Comparison of ENCODE assay signal across 19 mouse cellular contexts in genomic region chrX:140984795-140985194, GRCm38 (mm10). TPM values are rescaled to one million over a fixed set of nuclear protein-coding genes. Genes with fewer than 3 reads are reported as not detected.
DNase-seq lines count a peak whose midpoint lies in the region; ATAC-seq and TF ChIP-seq lines count a peak whose summit lies in the region.
"Had no signal": no experiment of that assay in that cellular context is flagged by ENCODE, and none has a peak within 500 bp of the region (broad histone marks: within the 10 kb centered on the region; RNA-seq: fewer than 3 reads in every experiment).

No protein-coding gene starts in this region.

- H3K27ac ChIP-seq in kidney, postnatal 0 days: peak overlapping the region; percentile 36; the same call in 1 of the 2 replicates
- H3K27ac ChIP-seq in kidney, embryonic 14.5 days (ENCODE audit: low read depth, low read length): no peak overlapping the region
- H3K27ac ChIP-seq in CH12.LX (ENCODE audit: insufficient read depth, low read depth): peak overlapping the region; percentile 20; the same call in 1 of the 2 replicates
- H3K27ac ChIP-seq: hindbrain, embryonic 12.5 days; liver, embryonic 15.5 days; lung, embryonic 15.5 days; macrophage; neural tube, embryonic 15.5 days had no signal

- no peaks in the 10 kb centered on the region for H3K9me3 ChIP-seq in kidney, postnatal 0 days (replicated peaks; ENCODE audit: low read length)
- no peaks in the 10 kb centered on the region for H3K9me3 ChIP-seq in kidney, embryonic 14.5 days (ENCODE audit: control insufficient read depth, low read length)
- H3K9me3 ChIP-seq in CH12.LX (replicated peaks; ENCODE audit: low read length): no peaks in the 10 kb centered on the region
- H3K9me3 ChIP-seq: heart, embryonic 12.5 days; hindbrain, embryonic 12.5 days; liver, embryonic 15.5 days; lung, embryonic 15.5 days; neural tube, embryonic 15.5 days had no signal

- no peak for ATAC-seq in kidney, postnatal 0 days (replicated peaks; ENCODE audit: low FRiP score, low read depth)
- no peak for ATAC-seq in kidney, embryonic 14.5 days (ENCODE audit: low FRiP score, low TSS enrichment)
- ATAC-seq in megakaryocyte progenitor cell, adult 5-6 weeks (replicated peaks; ENCODE audit: poor library complexity): peak; percentile 86

- no peak for TF ChIP-seq CTCF in kidney, postnatal 0 days (IDR thresholded peaks at IDR 0.05; ENCODE audit: low read depth)
- no peak for TF ChIP-seq CTCF in CH12.LX (conservative IDR thresholded peaks at IDR 0.05 in 1 of 2, IDR thresholded peaks at IDR 0.05 in 1 of 2; ENCODE audit: low read depth in 2 of 2, low read length in 2 of 2)

- H3K27me3 ChIP-seq in kidney, postnatal 0 days (ENCODE audit: insufficient read depth, low read length): no peaks in the 10 kb centered on the region
- no peaks in the 10 kb centered on the region for H3K27me3 ChIP-seq in kidney, embryonic 14.5 days (ENCODE audit: control insufficient read depth, insufficient read depth, low read length)
- no peaks in the 10 kb centered on the region for H3K27me3 ChIP-seq in CH12.LX (replicated peaks)

- intact Hi-C loops in gastrocnemius, postnatal 14 days (cut with DNase I; ENCODE audit: low total_unique reads): no loop called here

- H3K4me3 ChIP-seq in kidney, postnatal 0 days (replicated peaks; ENCODE audit: low read depth, low read length): no peak overlapping the region
- H3K4me3 ChIP-seq in kidney, embryonic 14.5 days (ENCODE audit: low read length): no peak overlapping the region
- H3K4me3 ChIP-seq in CH12.LX (replicated peaks in 1 of 3; ENCODE audit: low read depth in 2 of 3, low read length in 2 of 3, poor library complexity in 1 of 3): no peak overlapping the region
- H3K4me3 ChIP-seq: heart, embryonic 12.5 days; hindbrain, embryonic 12.5 days; liver, embryonic 15.5 days; lung, embryonic 15.5 days; neural tube, embryonic 15.5 days had no signal

- TF ChIP-seq POLR2A in CH12.LX (IDR thresholded peaks at IDR 0.05; ENCODE audit: low read depth, low read length): no peak

- 0 out of 2 replicates have a peak, but pooled peaks cover 4% of the 10 kb centered on the region for H3K4me1 ChIP-seq in kidney, postnatal 0 days (replicated peaks; ENCODE audit: insufficient read depth, low read length)
- H3K4me1 ChIP-seq in kidney, embryonic 14.5 days (ENCODE audit: control insufficient read depth, insufficient read depth, low read length): no peaks in the 10 kb centered on the region
- H3K4me1 ChIP-seq in CH12.LX (ENCODE audit: control insufficient read depth in 1 of 2, insufficient read depth in 2 of 2): peaks cover 6 to 52% of the 10 kb centered on the region in 2 experiments
- H3K4me1 ChIP-seq: hindbrain, embryonic 12.5 days; lung, embryonic 15.5 days; neural tube, embryonic 15.5 days had no signal

- in situ Hi-C loops in CH12.LX (cut with MboI; ENCODE audit: low pct_ligation_motif_present, low pct_unique_long_range_greater_than_20kb, low sequenced_read_pairs): no loop called here

- no peak overlapping the region for H3K9ac ChIP-seq in kidney, postnatal 0 days (ENCODE audit: low read depth, low read length)
- H3K9ac ChIP-seq in kidney, embryonic 14.5 days (ENCODE audit: low read depth, low read length): no peak overlapping the region
- H3K9ac ChIP-seq in CH12.LX (ENCODE audit: insufficient read depth, low read depth): no peak overlapping the region
- H3K9ac ChIP-seq: heart, embryonic 12.5 days; hindbrain, embryonic 12.5 days; liver, embryonic 15.5 days; lung, embryonic 15.5 days; neural tube, embryonic 15.5 days had no signal

- no peak for DNase-seq in kidney, postnatal 0 days (ENCODE audit: low spot score)
- peak; percentile 43 for DNase-seq in CH12.LX (ENCODE audit: extremely low read depth)
- peak; percentile 11 for DNase-seq in brain, adult 2 months (ENCODE audit: low read depth, low spot score)
- no peak for DNase-seq in ovary, postnatal 10 days (ENCODE audit: low spot score)
- DNase-seq in gastrocnemius, postnatal 14 days: no peak
- DNase-seq: adrenal gland, postnatal 10 days; cerebellum, adult 9-10 months; heart, postnatal 10 days; left cerebral cortex, postnatal 4 days; liver had no signal

- H3K4me2 ChIP-seq in kidney, postnatal 0 days (ENCODE audit: low read length): no peak overlapping the region
- H3K4me2 ChIP-seq in kidney, embryonic 14.5 days (replicated peaks; ENCODE audit: low read depth, low read length): no peak overlapping the region
- peak overlapping the region; percentile 50 for H3K4me2 ChIP-seq in CH12.LX (ENCODE audit: insufficient read depth, low read depth, poor library complexity, severe bottlenecking)
- H3K4me2 ChIP-seq: heart, embryonic 12.5 days; hindbrain, embryonic 12.5 days; liver, embryonic 15.5 days; lung, embryonic 15.5 days; midbrain, embryonic 11.5 days; neural tube, embryonic 15.5 days had no signal

- dilution Hi-C loops in CH12.LX (cut with MboI; ENCODE audit: extremely low pct_ligation_motif_present, extremely low pct_unique_long_range_greater_than_20kb, low sequenced_read_pairs): no loop called here

- no peak for TF ChIP-seq RAD21 in CH12.LX (IDR thresholded peaks at IDR 0.05; ENCODE audit: low read depth, low read length)

- H3K79me2 ChIP-seq in CH12.LX (replicated peaks; ENCODE audit: control insufficient read depth, extremely low read depth, insufficient read depth, poor library complexity, severe bottlenecking): peaks cover 4% of the 10 kb centered on the region; the same call in 1 of the 2 replicates

- no peaks in the 10 kb centered on the region for H3K36me3 ChIP-seq in kidney, postnatal 0 days (ENCODE audit: insufficient read depth, low read length)
- H3K36me3 ChIP-seq in kidney, embryonic 14.5 days (ENCODE audit: control insufficient read depth, insufficient read depth, low read length): no peaks in the 10 kb centered on the region
- H3K36me3 ChIP-seq in CH12.LX (replicated peaks in 1 of 2; ENCODE audit: control insufficient read depth in 1 of 2, insufficient read depth in 1 of 2, low read length in 1 of 2): peaks cover 0 to 4% of the 10 kb centered on the region in 2 experiments
- H3K36me3 ChIP-seq: heart, embryonic 12.5 days; hindbrain, embryonic 12.5 days; liver, embryonic 15.5 days; lung, embryonic 15.5 days; neural tube, embryonic 15.5 days had no signal

- WGBS in kidney, postnatal 0 days: 55% methylated on average over 6 of the region's 6 CpGs
- WGBS in kidney, embryonic 14.5 days: 66% methylated on average over 6 of the region's 6 CpGs

- TF ChIP-seq EP300 in CH12.LX (IDR thresholded peaks at IDR 0.05; ENCODE audit: low read length): peak; percentile 56

TF ChIP-seq in CH12.LX, 34 proteins besides CTCF, POLR2A, EP300 and RAD21:
- TF ChIP-seq E2F4 (IDR thresholded peaks at IDR 0.05; ENCODE audit: insufficient replicate concordance, low read depth, low read length): no peak
- peak; percentile 64; the same call in 1 of the 2 replicates for TF ChIP-seq IRF4 (IDR thresholded peaks at IDR 0.05; ENCODE audit: low read depth, low read length)
- no peak for TF ChIP-seq SIN3A (IDR thresholded peaks at IDR 0.05; ENCODE audit: low read length)
- TF ChIP-seq MXI1 (IDR thresholded peaks at IDR 0.05; ENCODE audit: low read depth, low read length): 0 out of 2 replicates have a peak, but pooled peaks have one; percentile 30
- no peak for TF ChIP-seq MAZ (IDR thresholded peaks at IDR 0.05; ENCODE audit: low read depth, low read length)
- no peak for TF ChIP-seq JUN (IDR thresholded peaks at IDR 0.05; ENCODE audit: insufficient read depth, low read depth, low read length)
- peak; percentile 46; the same call in 1 of the 2 replicates for TF ChIP-seq TCF12 (IDR thresholded peaks at IDR 0.05; ENCODE audit: low read depth, low read length)

RNA-seq across cellular contexts. Expression of gene Atg4a, which starts 28.1 kb away (rescaled TPM):
- polyA plus RNA-seq in kidney, postnatal 0 days (2015; fragmentation: Nextera tagmentation; extraction: Ambion mirVana): 26.6 and 30.8 TPM in 2 replicates
- 16.3 and 17.7 TPM in 2 replicates for polyA plus RNA-seq in kidney, embryonic 14.5 days (2014; fragmentation: Nextera tagmentation; extraction: Ambion mirVana)
- total RNA-seq in CH12.LX (2012; rRNA removed) (20.9 and 22.5 TPM in 2 replicates), CH12.LX (2014; rRNA removed) (55.7 and 59.9 TPM in 2 replicates)
- 15.7 and 17.1 TPM in 2 replicates for polyA plus RNA-seq in CH12.LX (2012; ENCODE audit: insufficient read length, low read depth)
- 20.1 and 21.5 TPM in 2 replicates for total RNA-seq in megakaryocyte progenitor cell, adult 5-6 weeks (2015)
- 26.2 and 28.3 TPM in 2 replicates for total RNA-seq in megakaryocyte progenitor cell, adult 5-6 weeks (2017)
- 10 to 100 TPM; 19.1 to 20.0 TPM for total RNA-seq in gastrocnemius, postnatal 14 days (2021)

RNA-seq across cellular contexts. Expression of gene Psmd10, which starts 28.3 kb away (rescaled TPM):
- 58.1 and 59.1 TPM in 2 replicates for polyA plus RNA-seq in kidney, postnatal 0 days (2015; fragmentation: Nextera tagmentation; extraction: Ambion mirVana)
- 54.6 and 60.1 TPM in 2 replicates for polyA plus RNA-seq in kidney, embryonic 14.5 days (2014; fragmentation: Nextera tagmentation; extraction: Ambion mirVana)
- 47.9 and 48.0 TPM in 2 replicates for total RNA-seq in CH12.LX (2012; rRNA removed)
- total RNA-seq in CH12.LX (2014; rRNA removed): 64.1 and 69.2 TPM in 2 replicates
- 47.3 and 49.3 TPM in 2 replicates for polyA plus RNA-seq in CH12.LX (2012; ENCODE audit: insufficient read length, low read depth)
- total RNA-seq in megakaryocyte progenitor cell, adult 5-6 weeks (2015): 23.3 and 30.7 TPM in 2 replicates
- total RNA-seq in megakaryocyte progenitor cell, adult 5-6 weeks (2017): 44.2 and 55.4 TPM in 2 replicates
- 10 to 100 TPM in 1 of 2 experiments, 1 to 10 TPM in 1; 10.0 to 12.5 TPM for total RNA-seq in gastrocnemius, postnatal 14 days (2021)

Comparison
In these comparisons a context has a peak if more than half of its experiments do, and no peak if none do; other contexts are left out.
1. DNase-seq: peak in CH12.LX (single experiment) and brain, adult 2 months (single experiment); none in kidney, postnatal 0 days (single experiment), ovary, postnatal 10 days (single experiment) and gastrocnemius, postnatal 14 days (single experiment).